ENCODE assay signal across 9 mouse cellular contexts in genomic region chr6:93065366-93065765, GRCm38 (mm10).
DNase-seq lines count a peak whose midpoint lies in the region; ATAC-seq lines count a peak whose summit lies in the region.
"Had no signal": no experiment of that assay in that cellular context is flagged by ENCODE, and none has a peak within 500 bp of the region (broad histone marks: within the 10 kb centered on the region; RNA-seq: fewer than 3 reads in every experiment).

No protein-coding gene starts in this region.

- intact Hi-C loops in gastrocnemius, postnatal 36 days (cut with DNase I) = no loop called here

- H3K36me3 ChIP-seq in midbrain, embryonic 14.5 days (ENCODE audit: control insufficient read depth, insufficient read depth, low read length) = no peaks in the 10 kb centered on the region
- H3K36me3 ChIP-seq in midbrain, embryonic 10.5 days = no peaks in the 10 kb centered on the region
- no peaks in the 10 kb centered on the region for H3K36me3 ChIP-seq in kidney, embryonic 16.5 days (ENCODE audit: insufficient read depth, low read length)
- H3K36me3 ChIP-seq: hindbrain, embryonic 12.5 days had no signal

- no peak overlapping the region for H3K4me3 ChIP-seq in midbrain, embryonic 14.5 days (replicated peaks; ENCODE audit: low read depth, low read length)
- no peak overlapping the region for H3K4me3 ChIP-seq in midbrain, embryonic 10.5 days
- H3K4me3 ChIP-seq in kidney, embryonic 16.5 days (ENCODE audit: low read length) = no peak overlapping the region
- H3K4me3 ChIP-seq: hindbrain, embryonic 12.5 days had no signal

- H3K4me1 ChIP-seq in midbrain, embryonic 14.5 days (ENCODE audit: control insufficient read depth, insufficient read depth, low read length) = no peaks in the 10 kb centered on the region
- H3K4me1 ChIP-seq in midbrain, embryonic 10.5 days = peaks cover 21% of the 10 kb centered on the region
- H3K4me1 ChIP-seq in kidney, embryonic 16.5 days (ENCODE audit: insufficient read depth, low read length) = peaks cover 39% of the 10 kb centered on the region

- 75% methylated on average over 6 of the region's 6 CpGs for whole genome bisulfite sequencing in midbrain, embryonic 14.5 days
- 92% methylated on average over 6 of the region's 6 CpGs for WGBS in midbrain, embryonic 10.5 days
- 42% methylated on average over 6 of the region's 6 CpGs for WGBS in kidney, embryonic 16.5 days

- peak; percentile 18 for DNase-seq in gastrocnemius, postnatal 10 days
- no peak for DNase-seq in gastrocnemius, postnatal 36 days
- DNase-seq in midbrain, embryonic 14.5 days = peak; percentile 47
- DNase-seq in midbrain, embryonic 10.5 days (ENCODE audit: low spot score) = no peak
- peak; percentile 61 for DNase-seq in lung, postnatal 14 days
- DNase-seq in ovary, adult 18-20 months (ENCODE audit: low spot score) = no peak
- DNase-seq in cerebellum, adult 11-12 months = no peak

- H3K9me3 ChIP-seq in midbrain, embryonic 14.5 days (ENCODE audit: control insufficient read depth, low read length) = no peaks in the 10 kb centered on the region
- H3K9me3 ChIP-seq in midbrain, embryonic 10.5 days (replicated peaks) = no peaks in the 10 kb centered on the region
- no peaks in the 10 kb centered on the region for H3K9me3 ChIP-seq in kidney, embryonic 16.5 days (ENCODE audit: low read length)
- H3K9me3 ChIP-seq: hindbrain, embryonic 12.5 days had no signal

- H3K9ac ChIP-seq in midbrain, embryonic 14.5 days (replicated peaks; ENCODE audit: low read length) = no peak overlapping the region
- H3K9ac ChIP-seq in kidney, embryonic 16.5 days (replicated peaks; ENCODE audit: low read length) = no peak overlapping the region
- H3K9ac ChIP-seq: hindbrain, embryonic 12.5 days had no signal

- no peak overlapping the region for H3K27ac ChIP-seq in midbrain, embryonic 14.5 days (replicated peaks; ENCODE audit: low read depth, low read length)
- no peak overlapping the region for H3K27ac ChIP-seq in midbrain, embryonic 10.5 days (replicated peaks)
- peak overlapping the region; percentile 96; the same call in 1 of the 2 replicates for H3K27ac ChIP-seq in kidney, embryonic 16.5 days (ENCODE audit: low read length)
- H3K27ac ChIP-seq: hindbrain, embryonic 12.5 days had no signal

- no peak for ATAC-seq in midbrain, embryonic 14.5 days (ENCODE audit: low FRiP score, low TSS enrichment)
- ATAC-seq in kidney, embryonic 16.5 days (ENCODE audit: low FRiP score, low TSS enrichment) = no peak; the same call in 1 of the 2 replicates

- no peaks in the 10 kb centered on the region for H3K27me3 ChIP-seq in midbrain, embryonic 14.5 days (ENCODE audit: control insufficient read depth, insufficient read depth, low read length)
- no peaks in the 10 kb centered on the region for H3K27me3 ChIP-seq in midbrain, embryonic 10.5 days (ENCODE audit: low read depth, poor library complexity, severe bottlenecking)
- no peaks in the 10 kb centered on the region for H3K27me3 ChIP-seq in kidney, embryonic 16.5 days (ENCODE audit: insufficient read depth, low read length)
- H3K27me3 ChIP-seq: hindbrain, embryonic 12.5 days had no signal

- no peak overlapping the region for H3K4me2 ChIP-seq in midbrain, embryonic 14.5 days (ENCODE audit: low read length)
- no peak overlapping the region for H3K4me2 ChIP-seq in kidney, embryonic 16.5 days (replicated peaks; ENCODE audit: low read depth, low read length)

Comparison
In these comparisons a context has a peak if more than half of its experiments do, and no peak if none do; other contexts are left out.
1. DNase-seq: peak in gastrocnemius, postnatal 10 days (single experiment), midbrain, embryonic 14.5 days (single experiment) and lung, postnatal 14 days (single experiment); none in gastrocnemius, postnatal 36 days (0 of 2), midbrain, embryonic 10.5 days (single experiment), ovary, adult 18-20 months (single experiment) and cerebellum, adult 11-12 months (single experiment).